Mouse (Mus musculus) myocyte (in vitro differentiated cells): ENCODE measurements around the gene C1s1. TPM values are rescaled to one million over a fixed set of nuclear protein-coding genes. Genes with fewer than 3 reads are reported as not detected.
"Not testable (repeated sequence)": the region's sequence is repeated elsewhere in the genome, so short reads cannot be mapped to it uniquely, and the experiment has no call there.

ENCODE experiments used
- H3K27me3 ChIP-seq: one replicate; pipeline ENCODE4 v1.6.1; 2011; ENCODE audit not compliant: control insufficient read depth, insufficient read depth, insufficient read length
- H3K36me3 ChIP-seq: one replicate; pipeline ENCODE4 v1.6.1; 2011; ENCODE audit not compliant: control insufficient read depth, insufficient read depth
- H3K4me2 ChIP-seq: one replicate; pipeline ENCODE4 v1.6.1; 2011; ENCODE audit warnings: low read depth, control low read depth
- H3K4me3 ChIP-seq: one replicate; pipeline ENCODE4 v1.5.1; 2011; ENCODE audit warnings: mild to moderate bottlenecking, control low read depth, moderate library complexity
- H3K79me2 ChIP-seq: one replicate; pipeline ENCODE4 v1.6.1; 2011; ENCODE audit not compliant: control insufficient read depth, insufficient read depth
- H3ac ChIP-seq: one replicate; pipeline ENCODE4 v1.6.1; 2011; ENCODE audit not compliant: control insufficient read depth, insufficient read length
- CEBPB ChIP-seq: IDR thresholded peaks from 2 replicates; pipeline ENCODE4 v1.6.1; 2011; ENCODE audit warnings: mild to moderate bottlenecking, moderate library complexity; ENCODE audit not compliant: poor library complexity, insufficient read depth, severe bottlenecking
- E2F4 ChIP-seq: IDR thresholded peaks from one replicate; pipeline ENCODE4 v1.6.1; 2011; ENCODE audit warnings: mild to moderate bottlenecking, control low read depth, moderate library complexity; ENCODE audit not compliant: insufficient read depth
- MAX ChIP-seq: IDR thresholded peaks from one replicate; pipeline ENCODE4 v1.6.1; 2011; ENCODE audit warnings: low read depth, mild to moderate bottlenecking, control low read depth
- MYOD1 ChIP-seq, 3 experiments: IDR thresholded peaks; one replicate each; pipeline ENCODE4 v1.6.1; 2011; ENCODE audit warnings: control low read depth in 2 of 3, low read depth in 2 of 3, mild to moderate bottlenecking in 2 of 3, moderate library complexity in 1 of 3; ENCODE audit not compliant: insufficient read length in 2 of 3, control insufficient read depth in 1 of 3
- MYOG ChIP-seq, 3 experiments: IDR thresholded peaks; one replicate each; pipeline ENCODE4 v1.6.1; 2011; ENCODE audit warnings: control low read depth in 2 of 3, low read depth in 2 of 3, mild to moderate bottlenecking in 2 of 3; ENCODE audit not compliant: insufficient read length in 2 of 3, control insufficient read depth in 1 of 3, insufficient read depth in 1 of 3
- POLR2A ChIP-seq: IDR thresholded peaks from one replicate; pipeline ENCODE4 v1.6.1; 2011; ENCODE audit warnings: low read depth, mild to moderate bottlenecking, control low read depth, moderate library complexity; ENCODE audit not compliant: insufficient read length
- POLR2AphosphoS2 ChIP-seq: IDR thresholded peaks from one replicate; pipeline ENCODE4 v1.6.1; 2011; ENCODE audit warnings: low read depth, control low read depth; ENCODE audit not compliant: insufficient read length
- REST ChIP-seq: IDR thresholded peaks from one replicate; pipeline ENCODE4 v1.6.1; 2011; ENCODE audit warnings: mild to moderate bottlenecking, control low read depth, moderate library complexity; ENCODE audit not compliant: insufficient read depth, insufficient read length
- SRF ChIP-seq: IDR thresholded peaks from one replicate; pipeline ENCODE4 v1.6.1; 2011; ENCODE audit warnings: low read depth; ENCODE audit not compliant: control insufficient read depth, insufficient read length
- TCF12 ChIP-seq: IDR thresholded peaks from one replicate; pipeline ENCODE4 v1.6.1; 2011; ENCODE audit warnings: mild to moderate bottlenecking, control low read depth; ENCODE audit not compliant: poor library complexity, insufficient read depth, severe bottlenecking
- TCF3 ChIP-seq: IDR thresholded peaks from one replicate; pipeline ENCODE4 v1.6.1; 2011; ENCODE audit warnings: low read depth, control low read depth; ENCODE audit not compliant: insufficient read length
- USF1 ChIP-seq: IDR thresholded peaks from one replicate; pipeline ENCODE4 v1.6.1; 2011; ENCODE audit warnings: low read depth, mild to moderate bottlenecking, control low read depth, moderate library complexity
- polyA plus RNA-seq: library from polyadenylated mRNA; unstranded; fragments of >200 nt; fragmentation: generic; extraction: Trizol; gene quantifications from one replicate; pipeline ENCODE4 v1.2.1, GENCODE M21; 2012; ENCODE audit warnings: missing spikeins

Gene C1s1
- polyA plus RNA-seq, 1 experiment, result 0.24 TPM

DNA sequence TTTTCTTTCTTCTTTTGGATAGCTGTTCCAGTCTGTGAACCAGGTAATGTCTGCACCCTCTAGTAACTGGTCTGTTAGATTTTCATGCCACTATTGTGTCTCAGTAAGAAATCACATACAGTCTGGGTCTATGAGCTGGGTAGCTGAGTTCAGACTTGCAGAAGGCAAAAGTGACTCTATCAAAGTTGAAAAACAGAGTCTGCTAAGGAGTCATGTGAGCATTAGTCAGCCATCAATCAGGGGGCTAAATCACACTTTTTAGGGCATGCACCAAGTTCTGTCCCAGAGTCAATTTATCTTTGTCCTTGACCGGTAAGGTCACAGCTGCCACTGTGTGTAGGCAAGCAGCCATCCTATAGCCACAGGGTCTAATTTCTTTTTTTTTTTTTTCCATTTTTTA, 40.1 kb upstream of the C1s1 start:
- no peaks in the 10 kb centered on the region for H3K27me3 ChIP-seq
- no peaks in the 10 kb centered on the region for H3K36me3 ChIP-seq
- no peak overlapping the region for H3K4me2 ChIP-seq
- H3K79me2 ChIP-seq, result no peaks in the 10 kb centered on the region
- TF ChIP-seq CEBPB (no peak), POLR2AphosphoS2 (no peak), USF1 (no peak), MAX (no peak)
- no peak overlapping the region for H3K4me3 ChIP-seq
- no peak overlapping the region for H3ac ChIP-seq

DNA sequence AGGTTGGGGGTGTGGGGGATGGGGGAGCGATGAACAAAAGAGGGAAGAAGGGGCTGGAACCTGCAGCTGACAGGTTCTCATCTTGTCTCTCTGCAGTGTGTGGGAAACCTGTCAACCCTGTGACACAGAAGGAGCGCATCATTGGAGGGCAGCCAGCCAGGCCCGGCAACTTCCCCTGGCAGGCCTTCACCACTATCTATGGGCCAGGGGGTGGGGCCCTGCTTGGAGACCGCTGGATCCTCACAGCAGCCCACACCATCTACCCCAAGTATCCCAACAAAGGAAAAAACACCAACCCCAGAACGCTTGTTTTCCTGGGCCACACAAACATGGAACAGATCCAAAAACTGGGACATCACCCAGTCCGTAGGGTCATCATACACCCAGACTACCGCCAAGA, 38.0 kb upstream of the C1s1 start:
- not testable (repeated sequence) for H3K4me2 ChIP-seq, H3ac ChIP-seq, H3K4me3 ChIP-seq, H3K79me2 ChIP-seq, H3K27me3 ChIP-seq, H3K36me3 ChIP-seq

DNA sequence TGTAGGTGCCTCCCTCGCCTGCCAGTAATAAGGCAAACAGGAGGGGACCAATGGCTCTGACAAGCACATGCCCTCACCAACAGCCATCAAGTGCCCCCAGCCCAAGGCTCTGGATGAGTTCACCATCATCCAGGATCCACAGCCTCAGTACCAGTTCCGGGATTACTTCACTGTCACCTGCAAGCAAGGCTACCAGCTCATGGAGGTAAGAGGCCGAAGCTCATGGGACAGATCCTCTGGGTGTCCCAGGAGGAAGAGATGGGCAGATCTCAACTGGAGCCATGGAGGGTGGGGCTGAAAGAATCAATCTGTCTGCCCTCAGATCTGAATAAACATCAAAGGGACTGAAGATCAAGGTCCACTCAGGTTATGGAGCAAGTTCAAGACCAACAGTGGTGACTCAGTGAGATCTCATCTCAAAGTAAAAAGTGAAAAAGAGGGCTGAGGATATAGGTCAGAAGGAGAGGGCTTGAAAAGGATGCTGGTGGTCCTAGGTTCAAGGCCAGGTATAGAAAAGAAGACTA, 33.1 kb upstream of the C1s1 start:
- H3K36me3 ChIP-seq, H3K4me2 ChIP-seq, H3K4me3 ChIP-seq, H3K27me3 ChIP-seq, H3K79me2 ChIP-seq, H3ac ChIP-seq: not testable (repeated sequence)

DNA sequence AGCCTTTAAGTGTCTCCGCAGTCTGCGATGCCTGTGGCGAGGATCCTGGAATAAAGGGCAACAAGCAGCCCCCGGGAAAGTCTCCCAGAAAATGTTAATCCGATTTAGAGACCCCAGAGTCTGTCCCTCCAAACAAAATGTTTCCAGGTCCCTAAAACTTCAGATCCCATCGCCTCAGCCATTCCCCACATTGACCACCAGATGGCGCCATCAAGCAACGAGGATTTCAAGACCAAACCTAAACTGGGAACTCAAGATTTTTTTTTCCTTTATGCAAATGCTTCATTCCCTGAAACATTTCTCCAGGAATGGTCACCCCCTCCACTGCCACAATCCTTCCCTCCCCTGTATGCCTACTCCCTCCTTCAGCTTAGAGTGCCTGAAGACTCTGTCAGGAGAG, 27.9 kb upstream of the C1s1 start, which contains the start of gene C1rb:
TSS of gene C1rb (plus strand) at position 269 of the 400 bp plus-strand sequence.
- H3K4me3 ChIP-seq, result no peak within 1 kb of the TSS
- H3K36me3 ChIP-seq, result no peaks in the 10 kb centered on the region
- no peak for TF ChIP-seq MAX
- no peak for TF ChIP-seq TCF12
- no peak for TF ChIP-seq MYOD1 (IDR thresholded peaks at IDR 0.05; ENCODE audit: control insufficient read depth in 1 of 3, insufficient read length in 2 of 3, low read depth in 2 of 3)
- no peak for TF ChIP-seq TCF3
- TF ChIP-seq USF1, result no peak
- TF ChIP-seq POLR2A, result no peak
- TF ChIP-seq MYOG (IDR thresholded peaks at IDR 0.05; ENCODE audit: control insufficient read depth in 1 of 3, insufficient read depth in 1 of 3, insufficient read length in 2 of 3, low read depth in 2 of 3), result no peak
- TF ChIP-seq E2F4, result no peak
- TF ChIP-seq POLR2AphosphoS2, result no peak
- TF ChIP-seq SRF, result no peak
- TF ChIP-seq REST, result no peak
- TF ChIP-seq CEBPB, result no peak
- H3ac ChIP-seq, result no peak within 1 kb of the TSS
- H3K4me2 ChIP-seq, result no peak within 1 kb of the TSS
- H3K79me2 ChIP-seq, result no peaks in the 10 kb centered on the region
- H3K27me3 ChIP-seq, result peaks cover 5% of the 10 kb centered on the region

DNA sequence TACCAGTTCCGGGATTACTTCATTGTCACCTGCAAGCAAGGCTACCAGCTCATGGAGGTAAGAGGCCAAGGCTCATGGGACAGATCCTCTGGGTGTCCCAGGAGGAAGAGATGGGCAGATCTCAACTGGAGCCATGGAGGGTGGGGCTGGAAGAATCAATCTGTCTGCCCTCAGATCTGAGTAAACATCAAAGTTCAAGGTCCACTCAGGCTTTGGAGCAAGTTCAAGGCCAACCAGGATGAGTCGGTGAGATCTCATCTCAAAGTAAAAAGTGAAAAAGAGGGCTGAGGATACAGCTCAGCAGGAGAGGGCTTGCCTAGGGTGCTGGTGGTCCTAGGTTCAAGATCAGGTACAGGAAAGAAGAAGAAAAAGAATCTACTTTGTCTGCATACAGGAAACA, 19.5 kb upstream of the C1s1 start:
- not testable (repeated sequence) for H3K4me3 ChIP-seq, H3K36me3 ChIP-seq, H3K79me2 ChIP-seq, H3K4me2 ChIP-seq, H3ac ChIP-seq
- H3K27me3 ChIP-seq, result peaks cover 11% of the 10 kb centered on the region

DNA sequence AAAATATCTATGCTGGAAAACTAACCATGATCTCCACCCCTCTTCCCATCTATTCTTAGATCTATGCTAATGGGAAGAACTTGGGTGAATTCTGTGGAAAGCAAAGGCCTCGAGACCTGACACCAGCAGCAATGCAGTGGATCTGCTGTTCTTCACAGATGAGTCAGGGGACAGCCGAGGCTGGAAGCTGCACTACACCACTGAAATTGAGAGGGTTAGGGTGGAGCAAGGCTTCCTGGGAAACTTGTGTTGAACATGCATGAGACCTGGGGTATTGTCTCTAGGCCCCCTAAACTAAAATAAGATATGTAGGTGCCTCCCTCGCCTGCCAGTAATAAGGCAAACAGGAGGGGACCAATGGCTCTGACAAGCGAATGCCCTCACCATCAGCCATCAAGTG, 19.0 kb upstream of the C1s1 start:
- H3K4me2 ChIP-seq, H3K79me2 ChIP-seq, H3ac ChIP-seq, H3K4me3 ChIP-seq, H3K27me3 ChIP-seq, H3K36me3 ChIP-seq: not testable (repeated sequence)

DNA sequence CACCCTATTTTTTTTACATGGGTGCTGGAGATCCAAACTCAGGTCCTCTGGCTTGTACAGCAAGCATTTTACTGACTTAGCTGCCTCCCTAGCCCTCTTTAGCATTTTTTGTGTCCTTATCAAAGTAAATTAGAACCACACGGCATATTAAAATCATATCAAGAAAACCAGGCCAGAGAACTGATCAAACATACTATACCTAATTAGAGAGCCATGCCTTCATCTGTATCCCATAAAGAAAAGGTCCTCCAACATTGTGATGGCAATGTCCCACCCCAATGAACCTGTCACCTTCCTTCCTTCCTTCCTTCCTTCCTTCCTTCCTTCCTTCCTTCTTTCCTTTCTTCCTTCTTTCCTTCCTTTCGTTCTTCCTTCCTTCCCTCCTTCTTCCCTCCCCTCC, 13.8 kb upstream of the C1s1 start:
- H3K27me3 ChIP-seq, H3ac ChIP-seq, H3K36me3 ChIP-seq, H3K4me2 ChIP-seq, H3K4me3 ChIP-seq, H3K79me2 ChIP-seq: not testable (repeated sequence)
